Mouse (Mus musculus): Measurements from ENCODE around the gene Trp53inp2. TPM values are rescaled to one million over a fixed set of nuclear protein-coding genes. Genes with fewer than 3 reads are reported as not detected.
A peak's percentile ranks its signal among the peaks of the same experiment; 100 is the strongest.

The Trp53inp2 gene
- 141 and 143 TPM in 2 replicates for polyA plus RNA-seq (2012; rRNA removed)

DNA sequence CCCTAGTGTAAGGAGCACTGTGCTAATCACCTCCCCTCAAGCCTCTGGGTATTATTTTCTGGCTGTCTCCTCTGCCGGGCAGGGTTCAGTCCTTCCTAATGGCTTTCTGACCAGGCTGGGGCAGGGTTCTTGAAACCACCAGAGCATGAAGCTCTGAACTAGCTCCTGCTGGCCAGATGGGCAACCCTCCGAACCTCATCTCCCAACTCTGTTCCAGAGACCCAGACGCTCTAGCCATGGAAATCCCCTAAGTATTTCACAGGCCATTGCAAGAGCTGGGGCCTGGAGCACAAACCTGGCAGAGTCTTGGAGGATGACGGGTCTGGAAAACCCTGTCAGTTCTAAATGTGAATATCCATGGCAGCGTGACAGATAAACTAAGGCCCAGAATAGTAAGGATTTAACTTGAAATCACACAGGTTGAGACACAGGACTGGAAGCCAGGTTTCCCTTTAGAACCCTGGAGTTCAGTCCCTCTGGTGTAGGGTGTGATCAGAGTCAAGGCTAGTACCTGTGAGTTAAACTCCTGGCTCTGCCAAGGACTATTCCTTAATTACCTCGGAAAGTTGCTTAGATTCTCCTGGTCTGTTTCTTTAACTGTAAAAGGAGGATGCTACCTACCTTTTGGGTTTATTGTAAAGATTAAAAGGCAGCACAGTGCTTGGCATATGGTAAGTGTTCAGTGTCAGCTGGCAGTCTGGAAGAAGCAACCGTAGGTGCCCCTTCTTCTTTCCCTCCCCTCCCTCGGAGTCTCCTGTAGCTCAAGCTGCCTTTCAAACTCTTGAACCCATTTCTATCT is at the start of gene Trp53inp2:
Trp53inp2 (plus strand) TSS at position 799 of the 799 bp plus-strand sequence.
- H3K36me3 ChIP-seq (ENCODE audit: control insufficient read depth, insufficient read depth, low read length): no peaks in the 10 kb centered on the region; the same call in 1 of the 2 replicates
- H3K4me1 ChIP-seq (ENCODE audit: control insufficient read depth, insufficient read depth, low read length): peaks cover 21% of the 10 kb centered on the region; the same call in 1 of the 2 replicates
- peak within 1 kb of the TSS; percentile 96 for H3K27ac ChIP-seq (ENCODE audit: insufficient read depth, low read depth, low read length)
- no peaks in the 10 kb centered on the region for H3K27me3 ChIP-seq (replicated peaks; ENCODE audit: control insufficient read depth, insufficient read depth, low read length)
- WGBS: 32% methylated on average over 8 of the region's 8 CpGs
- peak; percentile 87 for DNase-seq
- H3K4me3 ChIP-seq (ENCODE audit: insufficient read depth, low read depth, low read length): peak within 1 kb of the TSS; percentile 80
- TF ChIP-seq CTCF (conservative IDR thresholded peaks at IDR 0.05; ENCODE audit: insufficient read depth, insufficient read length, low read depth, low read length) (no peak), POLR2A (IDR thresholded peaks at IDR 0.05; ENCODE audit: low read depth, low read length) (no peak)

DNA sequence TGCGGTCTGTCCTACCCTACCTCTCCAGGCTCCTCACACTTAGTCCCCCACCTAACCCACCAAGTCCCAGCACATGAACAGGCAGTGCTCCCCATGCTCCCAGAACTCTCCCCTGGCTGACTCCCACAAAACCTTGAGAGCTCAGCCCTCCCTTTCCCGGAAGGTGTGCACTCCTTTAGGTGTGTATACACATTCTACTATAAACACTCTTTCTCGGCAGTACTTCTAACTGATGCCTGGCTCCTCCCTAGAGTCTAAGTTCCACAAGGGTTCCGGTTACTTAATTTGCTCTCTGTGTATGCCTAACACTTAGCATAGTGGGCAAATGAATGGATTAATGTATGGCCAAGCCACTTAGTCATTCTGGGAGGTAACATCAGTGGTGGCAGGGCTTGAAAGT is 49.5 kb upstream of the Trp53inp2 start:
- no peak for DNase-seq
- WGBS: 71% methylated on average over 4 of the region's 4 CpGs
- Histone ChIP-seq H3K27ac (ENCODE audit: insufficient read depth, low read depth, low read length) (no peak overlapping the region), H3K36me3 (ENCODE audit: control insufficient read depth, insufficient read depth, low read length) (no peaks in the 10 kb centered on the region), H3K27me3 (replicated peaks; ENCODE audit: control insufficient read depth, insufficient read depth, low read length) (no peaks in the 10 kb centered on the region), H3K4me3 (ENCODE audit: insufficient read depth, low read depth, low read length) (no peak overlapping the region), H3K4me1 (ENCODE audit: control insufficient read depth, insufficient read depth, low read length) (no peaks in the 10 kb centered on the region)
- no peak for TF ChIP-seq CTCF (conservative IDR thresholded peaks at IDR 0.05; ENCODE audit: insufficient read depth, insufficient read length, low read depth, low read length)
- TF ChIP-seq POLR2A (IDR thresholded peaks at IDR 0.05; ENCODE audit: low read depth, low read length): no peak

DNA sequence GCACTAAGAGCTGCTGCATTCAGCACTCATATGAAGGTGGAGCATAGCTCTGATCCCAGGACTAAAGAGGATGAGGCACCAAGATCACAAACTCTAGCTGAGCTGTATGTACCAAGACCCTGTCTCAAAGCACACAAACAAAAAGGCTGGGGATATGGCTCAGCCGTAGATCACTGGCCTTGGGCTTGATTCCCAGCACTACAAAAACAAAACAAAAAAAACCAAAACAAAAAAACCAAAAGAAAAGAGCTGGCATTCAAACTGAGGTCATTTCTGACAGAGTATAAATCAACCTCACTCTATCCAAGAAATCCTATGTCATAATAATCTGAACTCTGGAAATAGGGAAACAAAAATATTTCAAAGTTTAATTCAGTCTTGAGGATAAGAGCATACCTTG is 47.4 kb upstream of the Trp53inp2 start:
- H3K27me3 ChIP-seq (replicated peaks; ENCODE audit: control insufficient read depth, insufficient read depth, low read length): no peaks in the 10 kb centered on the region
- WGBS: 94% methylated on average over 1 of the region's 1 CpGs
- TF ChIP-seq CTCF (conservative IDR thresholded peaks at IDR 0.05; ENCODE audit: insufficient read depth, insufficient read length, low read depth, low read length): no peak
- no peak overlapping the region for H3K27ac ChIP-seq (ENCODE audit: insufficient read depth, low read depth, low read length)
- no peak for DNase-seq
- no peaks in the 10 kb centered on the region for H3K36me3 ChIP-seq (ENCODE audit: control insufficient read depth, insufficient read depth, low read length)
- no peak overlapping the region for H3K4me3 ChIP-seq (ENCODE audit: insufficient read depth, low read depth, low read length)
- no peaks in the 10 kb centered on the region for H3K4me1 ChIP-seq (ENCODE audit: control insufficient read depth, insufficient read depth, low read length)

DNA sequence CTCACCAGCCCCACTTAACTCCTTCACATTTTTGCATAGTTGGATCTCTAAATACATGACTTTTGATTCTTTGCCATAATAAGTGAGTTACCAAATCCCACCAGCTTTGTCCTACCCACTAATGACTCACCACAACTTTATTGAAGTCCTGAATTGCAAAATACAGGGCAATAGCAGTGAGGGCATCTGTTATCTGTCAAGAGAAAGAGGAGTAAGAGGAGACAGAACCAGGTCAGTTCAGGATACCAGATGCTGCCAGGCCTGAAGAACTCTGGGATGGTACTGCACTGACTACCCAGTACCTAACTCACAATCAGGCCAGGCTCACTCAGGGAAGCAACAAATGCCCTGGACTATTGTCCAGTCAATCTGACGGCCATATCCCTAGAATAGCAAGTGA is 45.6 kb upstream of the Trp53inp2 start:
- TF ChIP-seq CTCF (conservative IDR thresholded peaks at IDR 0.05; ENCODE audit: insufficient read depth, insufficient read length, low read depth, low read length): no peak
- no peak for TF ChIP-seq POLR2A (IDR thresholded peaks at IDR 0.05; ENCODE audit: low read depth, low read length)
- no peaks in the 10 kb centered on the region for H3K36me3 ChIP-seq (ENCODE audit: control insufficient read depth, insufficient read depth, low read length)

DNA sequence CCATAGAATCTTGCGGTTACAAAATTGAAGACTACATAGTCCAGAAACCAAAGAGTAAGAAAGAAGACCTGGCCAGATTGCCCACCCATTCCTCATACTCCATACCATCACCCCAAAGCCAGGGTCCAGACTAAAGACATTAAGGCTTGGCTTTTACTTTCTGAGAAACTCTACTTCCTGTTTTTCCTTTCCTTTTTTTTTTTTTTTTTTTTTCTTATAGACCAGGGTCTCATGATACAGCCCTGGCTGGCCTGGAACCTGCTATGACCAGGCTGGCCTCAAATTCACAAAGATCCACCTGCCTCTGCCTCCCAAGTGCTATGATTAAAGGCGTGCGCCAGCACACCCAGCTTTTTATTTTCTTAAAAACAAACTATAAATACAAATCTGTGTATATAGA is 44.6 kb upstream of the Trp53inp2 start:
- no peaks in the 10 kb centered on the region for H3K27me3 ChIP-seq (replicated peaks; ENCODE audit: control insufficient read depth, insufficient read depth, low read length)
- H3K4me1 ChIP-seq (ENCODE audit: control insufficient read depth, insufficient read depth, low read length): no peaks in the 10 kb centered on the region; the same call in 1 of the 2 replicates
- no peak for DNase-seq
- H3K4me3 ChIP-seq (ENCODE audit: insufficient read depth, low read depth, low read length): no peak overlapping the region
- no peak for TF ChIP-seq CTCF (conservative IDR thresholded peaks at IDR 0.05; ENCODE audit: insufficient read depth, insufficient read length, low read depth, low read length)
- TF ChIP-seq POLR2A (IDR thresholded peaks at IDR 0.05; ENCODE audit: low read depth, low read length): no peak
- no peaks in the 10 kb centered on the region for H3K36me3 ChIP-seq (ENCODE audit: control insufficient read depth, insufficient read depth, low read length)
- WGBS: 95% methylated on average over 3 of the region's 3 CpGs
- no peak overlapping the region for H3K27ac ChIP-seq (ENCODE audit: insufficient read depth, low read depth, low read length)

More for the DNA sequence above, 45.6 kb upstream of the Trp53inp2 start:
- WGBS: 92% methylated on average over 1 of the region's 1 CpGs
- DNase-seq: no peak
- H3K27me3 ChIP-seq (replicated peaks; ENCODE audit: control insufficient read depth, insufficient read depth, low read length): no peaks in the 10 kb centered on the region
- H3K4me1 ChIP-seq (ENCODE audit: control insufficient read depth, insufficient read depth, low read length): no peaks in the 10 kb centered on the region; the same call in 1 of the 2 replicates
- H3K27ac ChIP-seq (ENCODE audit: insufficient read depth, low read depth, low read length): no peak overlapping the region
- H3K4me3 ChIP-seq (ENCODE audit: insufficient read depth, low read depth, low read length): no peak overlapping the region

DNA sequence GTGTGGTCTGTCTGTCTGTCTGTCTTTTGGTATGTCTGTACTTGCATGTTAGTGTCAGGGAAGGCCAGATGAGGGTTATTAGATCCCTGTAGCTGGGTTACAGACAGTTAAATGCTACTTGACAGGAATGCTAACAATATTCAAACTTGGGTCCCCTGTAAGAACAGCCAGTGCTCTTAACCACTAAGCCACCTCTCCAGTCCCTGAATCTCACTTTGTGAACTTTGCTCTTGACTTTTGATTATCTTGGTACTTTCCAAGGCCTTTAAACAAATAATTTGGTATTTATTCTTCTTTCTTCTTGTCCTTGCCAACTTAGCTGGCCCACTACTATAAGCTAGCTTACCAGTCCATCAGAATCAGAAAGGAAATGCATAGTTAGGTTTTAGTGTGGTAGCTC is 40.7 kb upstream of the Trp53inp2 start:
- Histone ChIP-seq H3K36me3 (ENCODE audit: control insufficient read depth, insufficient read depth, low read length) (no peaks in the 10 kb centered on the region), H3K4me1 (ENCODE audit: control insufficient read depth, insufficient read depth, low read length) (no peaks in the 10 kb centered on the region; the same call in 1 of the 2 replicates), H3K4me3 (ENCODE audit: insufficient read depth, low read depth, low read length) (no peak overlapping the region), H3K27ac (ENCODE audit: insufficient read depth, low read depth, low read length) (no peak overlapping the region), H3K27me3 (replicated peaks; ENCODE audit: control insufficient read depth, insufficient read depth, low read length) (no peaks in the 10 kb centered on the region)
- DNase-seq: no peak
- TF ChIP-seq POLR2A (IDR thresholded peaks at IDR 0.05; ENCODE audit: low read depth, low read length): no peak
- TF ChIP-seq CTCF (conservative IDR thresholded peaks at IDR 0.05; ENCODE audit: insufficient read depth, insufficient read length, low read depth, low read length): no peak

DNA sequence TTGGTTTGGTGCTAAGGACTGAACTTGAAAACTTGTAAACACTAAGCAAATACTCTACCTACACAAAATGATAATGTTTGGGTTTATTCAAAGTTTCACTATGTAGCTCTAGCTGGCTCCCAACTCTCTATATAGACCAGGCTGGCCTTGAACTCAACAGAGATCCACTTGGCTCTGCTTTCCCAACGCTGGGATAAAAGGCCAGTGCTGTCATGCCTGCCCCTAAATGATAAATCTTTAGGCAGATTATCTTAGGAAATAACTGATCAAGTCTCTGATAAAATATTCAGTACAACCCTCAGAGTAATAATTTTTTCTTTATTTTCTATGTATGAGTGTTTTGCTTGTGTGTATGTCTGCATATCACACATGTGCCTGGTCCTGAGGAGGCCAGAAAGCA is 34.2 kb upstream of the Trp53inp2 start:
- DNase-seq: no peak
- no peak overlapping the region for H3K27ac ChIP-seq (ENCODE audit: insufficient read depth, low read depth, low read length)
- no peaks in the 10 kb centered on the region for H3K27me3 ChIP-seq (replicated peaks; ENCODE audit: control insufficient read depth, insufficient read depth, low read length)
- H3K36me3 ChIP-seq (ENCODE audit: control insufficient read depth, insufficient read depth, low read length): no peaks in the 10 kb centered on the region
- 48% methylated on average over 1 of the region's 1 CpGs for WGBS
- TF ChIP-seq CTCF (conservative IDR thresholded peaks at IDR 0.05; ENCODE audit: insufficient read depth, insufficient read length, low read depth, low read length) (no peak), POLR2A (IDR thresholded peaks at IDR 0.05; ENCODE audit: low read depth, low read length) (no peak)
- no peaks in the 10 kb centered on the region for H3K4me1 ChIP-seq (ENCODE audit: control insufficient read depth, insufficient read depth, low read length)
- no peak overlapping the region for H3K4me3 ChIP-seq (ENCODE audit: insufficient read depth, low read depth, low read length)
